Mouse (Mus musculus): ENCODE data around the gene Chchd6. TPM values are rescaled to one million over a fixed set of nuclear protein-coding genes. Genes with fewer than 3 reads are reported as not detected.

Gene Chchd6
- polyA plus RNA-seq, 1 experiment from 2014 or later, result 42.7 TPM

DNA sequence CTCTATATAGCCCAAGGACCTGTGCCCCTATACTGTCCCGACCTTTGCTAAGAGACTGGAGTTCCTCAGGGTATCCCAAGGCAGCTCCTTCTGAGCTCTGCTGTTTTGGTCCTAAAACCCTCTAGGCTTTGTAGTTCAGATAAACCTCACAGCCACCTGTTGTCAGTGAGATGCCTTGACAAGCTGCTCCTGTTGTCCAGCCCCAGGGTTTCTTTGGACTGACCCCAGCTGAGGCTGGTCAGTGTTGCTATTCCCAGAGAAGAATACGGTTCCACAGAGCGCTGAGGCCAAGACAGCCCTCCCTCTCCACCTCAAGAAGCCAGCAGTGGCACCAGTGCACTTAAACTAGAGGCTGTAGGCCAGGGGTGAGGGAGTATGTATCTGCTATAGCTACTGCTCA lies 214.3 kb downstream of the Chchd6 start:
- H3K9ac ChIP-seq, result no peak overlapping the region
- no peaks in the 10 kb centered on the region for H3K9me3 ChIP-seq
- WGBS, result 57% methylated on average over 3 of the region's 3 CpGs
- no peak for ATAC-seq (ENCODE audit: insufficient read depth, low FRiP score, low read depth)
- H3K4me3 ChIP-seq (replicated peaks), result no peak overlapping the region
- no peaks in the 10 kb centered on the region for H3K4me1 ChIP-seq
- H3K27ac ChIP-seq, result no peak overlapping the region
- H3K36me3 ChIP-seq, result no peaks in the 10 kb centered on the region
- H3K27me3 ChIP-seq (replicated peaks), result no peaks in the 10 kb centered on the region
- H3K4me2 ChIP-seq, result no peak overlapping the region

- Histone ChIP-seq H3K4me3 (replicated peaks) (no peak overlapping the region), H3K27ac (no peak overlapping the region), H3K4me1 (no peaks in the 10 kb centered on the region), H3K36me3 (no peaks in the 10 kb centered on the region), H3K9ac (no peak overlapping the region), H3K27me3 (replicated peaks) (no peaks in the 10 kb centered on the region), H3K4me2 (no peak overlapping the region), H3K9me3 (no peaks in the 10 kb centered on the region)
- ATAC-seq (ENCODE audit: insufficient read depth, low FRiP score, low read depth), result no peak
- 52% methylated on average over 3 of the region's 3 CpGs for WGBS
Measured at GRCm38 (mm10) chr6:89380751-89381150, 214.7 kb downstream of the Chchd6 start.

DNA sequence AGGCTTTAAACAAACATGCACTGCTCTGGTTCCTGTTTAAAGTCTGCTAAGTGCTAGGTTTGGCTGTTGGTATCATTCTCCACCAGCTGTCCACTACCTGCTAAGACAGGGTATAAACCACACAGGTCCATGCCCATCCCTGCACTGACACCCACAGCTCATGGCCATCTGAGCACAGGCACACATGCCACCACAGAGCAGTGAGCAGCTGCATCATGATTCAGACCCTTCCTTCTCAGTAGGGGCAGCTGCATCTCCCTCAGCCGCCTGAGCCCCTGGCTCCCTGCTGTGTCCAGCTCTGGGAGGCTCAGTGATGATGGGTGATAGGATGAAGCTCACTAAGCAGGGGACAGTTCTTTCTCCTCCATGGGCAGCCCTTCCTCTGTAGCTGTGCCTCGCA lies 217.2 kb downstream of the Chchd6 start:
- no peaks in the 10 kb centered on the region for H3K9me3 ChIP-seq
- H3K27me3 ChIP-seq (replicated peaks), result no peaks in the 10 kb centered on the region
- no peak overlapping the region for H3K4me2 ChIP-seq
- ATAC-seq (ENCODE audit: insufficient read depth, low FRiP score, low read depth), result no peak
- no peak overlapping the region for H3K27ac ChIP-seq
- H3K9ac ChIP-seq, result no peak overlapping the region
- WGBS, result 74% methylated on average over 2 of the region's 2 CpGs
- no peak overlapping the region for H3K4me3 ChIP-seq (replicated peaks)
- H3K4me1 ChIP-seq, result no peaks in the 10 kb centered on the region
- H3K36me3 ChIP-seq, result no peaks in the 10 kb centered on the region

DNA sequence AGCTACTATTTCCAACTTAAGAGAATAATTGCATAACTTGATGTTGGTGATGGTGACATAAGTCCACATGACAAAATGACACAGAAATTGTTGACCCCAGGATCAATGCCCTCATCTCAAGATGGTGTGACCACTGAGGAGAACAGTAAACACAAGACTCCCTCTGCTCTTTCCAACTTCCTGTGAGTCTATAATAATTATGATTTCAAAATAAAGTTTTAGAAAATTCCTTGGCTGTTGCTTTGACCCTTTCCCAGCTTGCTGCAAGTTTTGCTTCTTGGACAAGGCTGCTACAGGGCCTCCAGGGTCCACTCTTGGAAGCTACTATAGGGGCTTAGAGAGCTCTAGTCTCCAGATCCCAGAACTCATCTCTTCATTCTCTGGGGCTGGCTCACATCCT lies 226.6 kb downstream of the Chchd6 start:
- Histone ChIP-seq H3K4me3 (replicated peaks) (no peak overlapping the region), H3K9me3 (no peaks in the 10 kb centered on the region), H3K27ac (no peak overlapping the region), H3K4me2 (no peak overlapping the region), H3K4me1 (no peaks in the 10 kb centered on the region), H3K9ac (no peak overlapping the region), H3K36me3 (no peaks in the 10 kb centered on the region), H3K27me3 (replicated peaks) (no peaks in the 10 kb centered on the region)
- ATAC-seq (ENCODE audit: insufficient read depth, low FRiP score, low read depth), result no peak

- H3K36me3 ChIP-seq, result no peaks in the 10 kb centered on the region
- no peak overlapping the region for H3K4me3 ChIP-seq (replicated peaks)
- no peak overlapping the region for H3K9ac ChIP-seq
- ATAC-seq (ENCODE audit: insufficient read depth, low FRiP score, low read depth), result no peak
- peaks cover 25% of the 10 kb centered on the region for H3K4me1 ChIP-seq
- 54% methylated on average over 3 of the region's 3 CpGs for WGBS
- no peak overlapping the region for H3K4me2 ChIP-seq
- H3K27ac ChIP-seq, result no peak overlapping the region
- no peaks in the 10 kb centered on the region for H3K27me3 ChIP-seq (replicated peaks)
- no peaks in the 10 kb centered on the region for H3K9me3 ChIP-seq
Measured at GRCm38 (mm10) chr6:89364342-89364741, 231.1 kb downstream of the Chchd6 start.

GRCm38 (mm10) chr6:89363107-89363451 lies 232.4 kb downstream of the Chchd6 start:
- peaks cover 32% of the 10 kb centered on the region for H3K4me1 ChIP-seq
- WGBS, result 7% methylated on average over 16 of the region's 16 CpGs

DNA sequence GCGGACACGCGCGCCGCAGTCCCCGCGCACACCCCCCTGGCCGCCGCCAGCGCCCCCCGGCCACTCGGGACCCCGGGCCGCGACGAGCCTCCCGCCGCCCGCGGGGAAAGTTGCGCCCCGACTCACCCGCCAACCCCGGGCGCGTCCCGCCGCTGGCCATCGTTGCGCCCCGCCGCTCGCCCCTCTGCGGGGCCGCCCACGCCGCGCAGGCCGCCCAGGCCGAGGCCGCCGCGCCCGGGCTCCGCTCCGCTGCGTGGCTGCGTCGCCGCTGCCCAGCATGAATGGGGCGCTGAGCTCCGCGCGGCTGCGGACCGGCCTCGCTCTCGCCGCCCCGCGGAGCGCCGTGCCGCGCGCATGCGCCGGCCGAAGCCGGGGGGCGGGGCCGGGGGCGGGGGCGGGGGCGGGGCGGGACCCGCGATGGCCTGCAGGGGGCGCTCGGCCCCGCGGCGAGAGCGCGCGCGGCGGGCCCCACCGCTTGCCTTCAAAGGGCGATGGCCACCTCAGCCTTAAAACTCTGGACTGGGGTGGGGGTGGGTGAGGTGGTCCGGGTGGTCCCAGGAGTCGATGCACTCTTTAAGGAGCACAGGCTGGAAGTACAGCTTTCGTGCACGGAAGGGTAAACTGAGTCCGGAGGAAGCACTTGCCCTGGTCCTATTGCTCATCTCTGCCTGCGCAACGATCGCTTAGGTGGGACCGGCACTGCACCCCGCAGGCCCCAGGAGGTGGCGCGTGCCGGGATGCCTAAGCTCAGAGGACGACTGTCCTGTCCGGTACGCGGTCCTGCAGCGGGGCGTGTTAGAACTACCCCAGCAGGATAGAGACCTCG lies 233.0 kb downstream of the Chchd6 start, which contains the start of gene Plxna1:
Plxna1 (minus strand) TSS at position 340 of the 826 bp plus-strand sequence.
- peak within 1 kb of the TSS; percentile 77 for H3K27ac ChIP-seq
- H3K36me3 ChIP-seq, result no peaks in the 10 kb centered on the region
- peak within 1 kb of the TSS; percentile 97 for H3K4me2 ChIP-seq
- peak within 1 kb of the TSS; percentile 93 for H3K4me3 ChIP-seq (replicated peaks)
- peak; percentile 81 for ATAC-seq (ENCODE audit: insufficient read depth, low FRiP score, low read depth)
- peak within 1 kb of the TSS; percentile 98 for H3K9ac ChIP-seq
- H3K4me1 ChIP-seq, result peaks cover 32% of the 10 kb centered on the region
- H3K9me3 ChIP-seq, result no peaks in the 10 kb centered on the region
- WGBS, result under 1% methylated on average over 106 of the region's 110 CpGs
- H3K27me3 ChIP-seq (replicated peaks), result no peaks in the 10 kb centered on the region

More at GRCm38 (mm10) chr6:89363107-89363451, 232.4 kb downstream of the Chchd6 start:
- no peaks in the 10 kb centered on the region for H3K9me3 ChIP-seq
- H3K36me3 ChIP-seq, result no peaks in the 10 kb centered on the region
- peak overlapping the region; percentile 97 for H3K4me2 ChIP-seq
- H3K9ac ChIP-seq, result peak overlapping the region; percentile 34
- no peak overlapping the region for H3K27ac ChIP-seq
- H3K27me3 ChIP-seq (replicated peaks), result no peaks in the 10 kb centered on the region
- H3K4me3 ChIP-seq (replicated peaks), result peak overlapping the region; percentile 93
- ATAC-seq (ENCODE audit: insufficient read depth, low FRiP score, low read depth), result no peak; the same call in 1 of the 2 replicates

DNA sequence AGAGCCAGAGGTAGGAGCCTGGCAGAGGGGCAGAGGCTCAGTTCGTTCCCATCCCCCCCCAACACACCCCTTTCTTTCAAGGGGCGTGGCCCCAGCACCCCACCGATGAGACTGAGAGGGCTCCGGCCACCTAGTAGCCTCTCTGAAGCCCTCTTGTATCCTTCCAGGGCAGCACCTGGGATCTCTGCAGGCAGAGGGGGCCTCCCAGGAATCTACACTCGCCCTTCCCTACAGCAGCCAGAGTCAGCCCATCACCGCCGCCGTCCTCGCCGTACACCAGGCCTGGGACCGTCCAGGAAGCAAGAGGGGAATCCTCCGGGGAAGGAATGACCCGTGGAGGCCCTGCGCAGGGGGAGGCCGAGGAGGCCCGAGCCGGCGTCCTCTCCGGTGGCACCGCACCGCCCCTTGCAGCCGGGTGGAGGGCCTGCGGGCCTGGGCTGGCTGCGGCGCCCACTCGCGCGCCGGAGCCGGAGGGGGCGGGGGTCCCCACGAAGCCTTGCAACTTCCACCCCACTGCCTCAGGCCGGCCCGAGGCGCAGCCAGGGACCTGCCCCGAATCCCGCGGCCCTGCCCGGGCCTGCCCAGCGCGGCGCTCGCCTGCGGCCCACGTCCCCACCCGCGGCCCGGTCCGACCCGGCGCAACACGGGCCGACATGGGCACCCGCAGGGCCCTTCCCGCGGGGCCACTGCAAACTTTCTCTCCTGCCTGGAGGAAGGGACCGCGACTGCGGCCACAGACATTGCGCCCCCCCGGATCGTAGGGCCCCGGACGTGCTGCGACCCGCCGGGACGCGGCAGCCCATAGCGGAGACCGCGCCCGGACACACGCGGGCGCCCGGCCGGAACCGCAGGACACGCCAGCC lies 233.8 kb downstream of the Chchd6 start:
- peak overlapping the region; percentile 77 for H3K27ac ChIP-seq
- WGBS, result under 1% methylated on average over 69 of the region's 80 CpGs

DNA sequence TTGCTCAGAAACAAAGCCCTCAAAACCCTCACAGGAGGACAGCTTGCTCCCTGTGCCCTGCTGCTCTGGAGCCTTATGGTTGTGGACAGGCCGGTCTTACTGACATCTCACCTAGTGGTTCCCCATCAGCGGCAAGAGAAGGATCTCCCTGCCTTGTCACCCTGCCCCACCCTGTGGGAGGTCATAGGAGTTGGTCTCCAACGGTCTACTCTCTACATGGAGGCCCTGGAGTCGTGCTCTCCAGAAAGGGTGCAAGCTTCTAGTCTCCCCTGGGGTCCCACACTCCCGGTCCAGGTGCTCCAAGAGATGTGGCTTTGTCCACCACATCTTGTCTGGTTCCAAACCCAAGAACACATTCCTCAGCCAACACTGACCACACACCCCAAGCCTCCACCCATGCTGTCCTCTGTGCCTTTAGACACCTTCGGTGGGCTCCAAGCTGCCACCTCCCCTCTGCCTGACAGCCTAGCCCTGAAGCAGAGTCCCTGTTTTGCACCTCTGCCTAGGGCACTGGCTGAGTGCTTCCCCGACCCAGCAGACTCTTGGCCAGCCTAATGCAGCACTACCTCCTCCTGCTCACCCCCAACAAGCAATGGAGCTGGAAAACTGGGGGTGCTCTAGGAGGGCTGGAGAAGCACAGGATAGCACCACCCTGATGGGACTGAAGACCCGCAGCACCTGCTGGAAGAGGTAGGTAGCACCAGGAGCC lies 234.6 kb downstream of the Chchd6 start:
- 0 out of 2 replicates have a peak, but pooled peaks cover 7% of the 10 kb centered on the region for H3K36me3 ChIP-seq
- H3K4me1 ChIP-seq, result peaks cover 32% of the 10 kb centered on the region
- no peaks in the 10 kb centered on the region for H3K27me3 ChIP-seq (replicated peaks)
- 48% methylated on average over 8 of the region's 8 CpGs for WGBS
- peak overlapping the region; percentile 98; the same call in 1 of the 2 replicates for H3K9ac ChIP-seq
- H3K27ac ChIP-seq, result no peak overlapping the region; the same call in 1 of the 2 replicates
- no peak for ATAC-seq (ENCODE audit: insufficient read depth, low FRiP score, low read depth)
- H3K9me3 ChIP-seq, result no peaks in the 10 kb centered on the region
- peak overlapping the region; percentile 93 for H3K4me3 ChIP-seq (replicated peaks)
- peak overlapping the region; percentile 97 for H3K4me2 ChIP-seq

More for the DNA sequence above, 233.8 kb downstream of the Chchd6 start:
- peak overlapping the region; percentile 93 for H3K4me3 ChIP-seq (replicated peaks)
- peaks cover 32% of the 10 kb centered on the region for H3K4me1 ChIP-seq
- H3K27me3 ChIP-seq (replicated peaks), result no peaks in the 10 kb centered on the region
- 0 out of 2 replicates have a peak, but pooled peaks cover 7% of the 10 kb centered on the region for H3K36me3 ChIP-seq
- no peaks in the 10 kb centered on the region for H3K9me3 ChIP-seq
- peak; percentile 28; the same call in 1 of the 2 replicates for ATAC-seq (ENCODE audit: insufficient read depth, low FRiP score, low read depth)
- peak overlapping the region; percentile 98 for H3K9ac ChIP-seq
- peak overlapping the region; percentile 97 for H3K4me2 ChIP-seq

- 55% methylated on average over 20 of the region's 20 CpGs for WGBS
- peak overlapping the region; percentile 93 for H3K4me3 ChIP-seq (replicated peaks)
- H3K4me2 ChIP-seq, result peak overlapping the region; percentile 97
- no peaks in the 10 kb centered on the region for H3K27me3 ChIP-seq (replicated peaks)
- H3K9me3 ChIP-seq, result no peaks in the 10 kb centered on the region
- no peak overlapping the region for H3K9ac ChIP-seq
- H3K27ac ChIP-seq, result 0 out of 2 replicates have a peak overlapping the region, but pooled peaks have one; percentile 0
- peaks cover 32% of the 10 kb centered on the region for H3K4me1 ChIP-seq
- H3K36me3 ChIP-seq, result 0 out of 2 replicates have a peak, but pooled peaks cover 7% of the 10 kb centered on the region
- ATAC-seq (ENCODE audit: insufficient read depth, low FRiP score, low read depth), result no peak
Measured at GRCm38 (mm10) chr6:89359771-89360708, 235.4 kb downstream of the Chchd6 start.
